Mouse (Mus musculus) brain, embryonic 14.5 days (tissue): ENCODE results near the gene Cntnap2.

ENCODE experiments used
- CTCF ChIP-seq: fragments of 200-500 bp; IDR thresholded peaks from 2 replicates; pipeline ENCODE4 v1.5.1; 2012; ENCODE audit warnings: inconsistent platforms, mild to moderate bottlenecking, moderate library complexity, borderline replicate concordance; ENCODE audit not compliant: insufficient read depth, insufficient read length; ENCODE audit errors: extremely low read depth
- POLR2A ChIP-seq: fragments of 200-500 bp; IDR thresholded peaks from 2 replicates; pipeline ENCODE4 v1.6.1; 2012; ENCODE audit warnings: mild to moderate bottlenecking, inconsistent platforms, borderline replicate concordance; ENCODE audit not compliant: poor library complexity, insufficient read depth, insufficient read length, severe bottlenecking; ENCODE audit errors: extremely low read depth

- TF ChIP-seq CTCF (no peak), POLR2A (no peak)
Observed at GRCm38 (mm10) chr6:47182756-47183155, 2123.6 kb downstream of the Cntnap2 start.
